Mouse (Mus musculus) heart, adult 8-10 months (tissue): ENCODE measurements around the gene Agap1. TPM values are rescaled to one million over a fixed set of nuclear protein-coding genes. Genes with fewer than 3 reads are reported as not detected.

ENCODE experiments used
- DNase-seq: peaks from one replicate; pipeline ENCODE4 v3.0.0; 2022; ENCODE audit warnings: low spot score
- total RNA-seq, 4 experiments: library from RNA; stranded (reverse); gene quantifications; 2 replicates each; pipeline ENCODE4 v1.2.4; 2022

Gene Agap1
- total RNA-seq, 4 experiments from 2014 or later = 53.0 to 74.6 (median 64.9) TPM

GRCm38 (mm10) chr1:89457126-89458031, 2.8 kb downstream of the Agap1 start:
- no peak for DNase-seq

GRCm38 (mm10) chr1:89461881-89462280, 7.3 kb downstream of the Agap1 start:
- no peak for DNase-seq

GRCm38 (mm10) chr1:89463138-89463537, 8.5 kb downstream of the Agap1 start:
- DNase-seq = no peak

- DNase-seq = no peak
These were observed 10.9 kb downstream of the Agap1 start for GRCm38 (mm10) chr1:89465417-89466002.

- no peak for DNase-seq
These were observed 12.9 kb downstream of the Agap1 start for GRCm38 (mm10) chr1:89467321-89468069.

- DNase-seq = no peak
These were observed 13.5 kb downstream of the Agap1 start for GRCm38 (mm10) chr1:89468141-89468540.

- no peak for DNase-seq
These were observed 16.8 kb downstream of the Agap1 start for GRCm38 (mm10) chr1:89471430-89471829.

GRCm38 (mm10) chr1:89471891-89472290, 17.3 kb downstream of the Agap1 start:
- DNase-seq = no peak

- no peak for DNase-seq
These were observed 19.3 kb downstream of the Agap1 start for GRCm38 (mm10) chr1:89473946-89474345.

GRCm38 (mm10) chr1:89474853-89475252, 20.2 kb downstream of the Agap1 start:
- no peak for DNase-seq

GRCm38 (mm10) chr1:89477033-89477432, 22.4 kb downstream of the Agap1 start:
- no peak for DNase-seq

- DNase-seq = no peak
These were observed 24.2 kb downstream of the Agap1 start for GRCm38 (mm10) chr1:89478571-89479460.

GRCm38 (mm10) chr1:89481154-89481553, 26.5 kb downstream of the Agap1 start:
- DNase-seq = no peak

GRCm38 (mm10) chr1:89482812-89483211, 28.2 kb downstream of the Agap1 start:
- no peak for DNase-seq

GRCm38 (mm10) chr1:89486891-89487290, 32.3 kb downstream of the Agap1 start:
- DNase-seq = no peak

GRCm38 (mm10) chr1:89489111-89489971, 34.7 kb downstream of the Agap1 start:
- no peak for DNase-seq

GRCm38 (mm10) chr1:89493177-89493576, 38.6 kb downstream of the Agap1 start:
- no peak for DNase-seq

GRCm38 (mm10) chr1:89494816-89495215, 40.2 kb downstream of the Agap1 start:
- DNase-seq = no peak

GRCm38 (mm10) chr1:89496204-89496603, 41.6 kb downstream of the Agap1 start:
- DNase-seq = no peak

- DNase-seq = no peak
These were observed 46.3 kb downstream of the Agap1 start for GRCm38 (mm10) chr1:89500925-89501324.
